Mouse (Mus musculus): ENCODE measurements around the gene Sord. TPM values are rescaled to one million over a fixed set of nuclear protein-coding genes. Genes with fewer than 3 reads are reported as not detected.

Sord gene
- polyA plus RNA-seq, 1 experiment, result 30.5 TPM

DNA sequence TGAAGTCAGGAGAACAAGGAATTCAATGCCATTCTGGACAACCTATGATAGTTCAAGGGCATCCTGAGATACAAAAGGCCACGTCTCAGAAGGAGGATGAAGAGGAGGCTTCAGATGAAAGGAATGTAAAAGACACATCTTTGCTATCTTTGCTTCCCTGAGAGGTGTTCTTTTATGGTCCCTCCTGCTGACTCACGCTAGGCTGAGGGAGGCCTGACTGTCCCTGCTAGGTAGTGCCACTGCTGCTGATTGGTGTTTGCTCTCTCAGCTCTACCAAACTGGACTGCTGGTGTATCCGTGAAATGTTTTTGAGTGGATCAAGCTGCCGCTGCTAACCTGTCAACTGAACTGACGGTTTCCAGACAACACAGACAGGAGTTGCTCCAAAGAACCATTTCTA is 12.8 kb upstream of the Sord start:
- Histone ChIP-seq H3K4me3 (ENCODE audit: low read depth, low read length) (no peak overlapping the region), H3K9ac (ENCODE audit: low read depth, poor library complexity, severe bottlenecking) (no peak overlapping the region), H3K36me3 (ENCODE audit: control insufficient read depth, insufficient read depth, low read length, poor library complexity, severe bottlenecking) (no peaks in the 10 kb centered on the region), H3K4me1 (ENCODE audit: control insufficient read depth, insufficient read depth, low read length) (no peaks in the 10 kb centered on the region), H3K9me3 (replicated peaks; ENCODE audit: control insufficient read depth, insufficient read depth, low read length, poor library complexity, severe bottlenecking) (peaks cover 7% of the 10 kb centered on the region; the same call in 1 of the 2 replicates), H3K27me3 (ENCODE audit: control insufficient read depth, insufficient read depth, low read length, poor library complexity, severe bottlenecking) (no peaks in the 10 kb centered on the region), H3K27ac (ENCODE audit: insufficient read depth, low read length) (no peak overlapping the region)
- TF ChIP-seq EP300 (IDR thresholded peaks at IDR 0.05; ENCODE audit: insufficient read depth, low read depth, low read length), result no peak
- no peak for TF ChIP-seq POLR2A (IDR thresholded peaks at IDR 0.05; ENCODE audit: insufficient read depth, low read length)
- no peak for TF ChIP-seq CTCF (IDR thresholded peaks at IDR 0.05; ENCODE audit: low read depth, low read length)

DNA sequence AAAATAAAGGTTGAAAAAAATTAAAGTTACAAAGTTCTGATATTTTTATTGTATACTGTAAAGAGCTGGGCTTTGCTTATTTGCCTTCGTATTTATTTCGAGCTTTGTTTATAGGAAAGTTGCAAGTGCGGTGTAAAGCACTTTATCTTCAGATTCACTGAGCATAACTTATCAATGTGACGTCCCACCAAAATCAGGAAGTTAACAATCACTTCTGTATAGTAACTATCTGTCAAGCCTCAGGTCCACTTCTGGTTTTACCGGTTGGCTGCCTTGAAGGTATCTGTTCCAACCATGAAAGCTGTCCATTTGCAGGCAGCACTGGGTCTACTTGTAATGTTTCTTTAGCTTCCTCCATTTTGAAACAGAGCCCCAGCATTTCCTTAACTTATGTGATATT is 12.3 kb upstream of the Sord start:
- peaks cover 3% of the 10 kb centered on the region; the same call in 1 of the 2 replicates for H3K9me3 ChIP-seq (replicated peaks; ENCODE audit: control insufficient read depth, insufficient read depth, low read length, poor library complexity, severe bottlenecking)
- no peaks in the 10 kb centered on the region for H3K27me3 ChIP-seq (ENCODE audit: control insufficient read depth, insufficient read depth, low read length, poor library complexity, severe bottlenecking)
- H3K36me3 ChIP-seq (ENCODE audit: control insufficient read depth, insufficient read depth, low read length, poor library complexity, severe bottlenecking), result no peaks in the 10 kb centered on the region
- no peak overlapping the region for H3K27ac ChIP-seq (ENCODE audit: insufficient read depth, low read length)
- no peak overlapping the region for H3K9ac ChIP-seq (ENCODE audit: low read depth, poor library complexity, severe bottlenecking)
- H3K4me1 ChIP-seq (ENCODE audit: control insufficient read depth, insufficient read depth, low read length), result no peaks in the 10 kb centered on the region
- no peak overlapping the region for H3K4me3 ChIP-seq (ENCODE audit: low read depth, low read length)
- TF ChIP-seq CTCF (IDR thresholded peaks at IDR 0.05; ENCODE audit: low read depth, low read length), result no peak
- TF ChIP-seq POLR2A (IDR thresholded peaks at IDR 0.05; ENCODE audit: insufficient read depth, low read length), result no peak
- TF ChIP-seq EP300 (IDR thresholded peaks at IDR 0.05; ENCODE audit: insufficient read depth, low read depth, low read length), result no peak

DNA sequence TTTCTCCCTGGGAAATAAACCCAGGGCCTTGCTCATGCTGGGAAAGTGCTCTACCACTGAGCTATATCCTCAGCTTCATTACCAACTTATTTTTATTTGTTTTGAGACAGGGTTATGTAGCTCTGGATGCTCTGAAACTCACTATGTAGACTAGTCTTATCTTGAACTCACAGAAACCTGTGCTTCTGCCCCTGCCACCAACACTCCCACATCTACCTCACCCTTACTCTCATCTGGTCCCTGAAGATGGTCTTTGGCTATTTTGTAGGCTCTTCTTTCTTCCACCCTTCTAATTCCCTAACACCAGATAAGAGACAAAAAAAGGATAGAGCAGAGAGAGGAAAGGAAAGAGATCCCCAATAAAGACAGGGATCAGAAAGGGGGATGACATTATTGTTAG is 10.9 kb upstream of the Sord start:
- TF ChIP-seq CTCF (IDR thresholded peaks at IDR 0.05; ENCODE audit: low read depth, low read length), result no peak
- no peak for TF ChIP-seq EP300 (IDR thresholded peaks at IDR 0.05; ENCODE audit: insufficient read depth, low read depth, low read length)
- no peak for TF ChIP-seq POLR2A (IDR thresholded peaks at IDR 0.05; ENCODE audit: insufficient read depth, low read length)
- Histone ChIP-seq H3K4me1 (ENCODE audit: control insufficient read depth, insufficient read depth, low read length) (no peaks in the 10 kb centered on the region), H3K27ac (ENCODE audit: insufficient read depth, low read length) (no peak overlapping the region)

DNA sequence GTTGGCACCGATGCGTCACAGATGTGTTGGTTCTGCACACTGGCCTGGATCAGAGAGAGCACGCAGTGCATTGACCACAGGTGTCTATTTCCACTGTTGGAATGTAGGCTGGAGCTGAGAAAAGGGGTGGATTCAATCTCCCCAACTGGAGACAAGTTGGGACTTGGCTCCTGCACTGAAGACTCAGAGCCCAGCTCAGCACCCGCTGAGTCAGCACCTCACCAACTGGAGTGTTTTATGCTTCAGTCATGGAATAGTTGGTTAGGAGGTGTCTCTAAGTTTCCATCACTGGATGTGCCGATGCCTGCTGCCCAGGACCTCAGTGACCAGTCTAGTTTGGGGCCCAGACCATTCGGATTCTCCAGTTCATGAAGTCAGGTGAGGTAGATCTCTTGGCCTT is 4.2 kb upstream of the Sord start:
- H3K9ac ChIP-seq (ENCODE audit: low read depth, poor library complexity, severe bottlenecking), result no peak overlapping the region
- no peaks in the 10 kb centered on the region for H3K36me3 ChIP-seq (ENCODE audit: control insufficient read depth, insufficient read depth, low read length, poor library complexity, severe bottlenecking)

More for the DNA sequence above, 10.9 kb upstream of the Sord start:
- Histone ChIP-seq H3K9me3 (replicated peaks; ENCODE audit: control insufficient read depth, insufficient read depth, low read length, poor library complexity, severe bottlenecking) (no peaks in the 10 kb centered on the region), H3K4me3 (ENCODE audit: low read depth, low read length) (no peak overlapping the region), H3K9ac (ENCODE audit: low read depth, poor library complexity, severe bottlenecking) (no peak overlapping the region), H3K36me3 (ENCODE audit: control insufficient read depth, insufficient read depth, low read length, poor library complexity, severe bottlenecking) (no peaks in the 10 kb centered on the region), H3K27me3 (ENCODE audit: control insufficient read depth, insufficient read depth, low read length, poor library complexity, severe bottlenecking) (no peaks in the 10 kb centered on the region)

DNA sequence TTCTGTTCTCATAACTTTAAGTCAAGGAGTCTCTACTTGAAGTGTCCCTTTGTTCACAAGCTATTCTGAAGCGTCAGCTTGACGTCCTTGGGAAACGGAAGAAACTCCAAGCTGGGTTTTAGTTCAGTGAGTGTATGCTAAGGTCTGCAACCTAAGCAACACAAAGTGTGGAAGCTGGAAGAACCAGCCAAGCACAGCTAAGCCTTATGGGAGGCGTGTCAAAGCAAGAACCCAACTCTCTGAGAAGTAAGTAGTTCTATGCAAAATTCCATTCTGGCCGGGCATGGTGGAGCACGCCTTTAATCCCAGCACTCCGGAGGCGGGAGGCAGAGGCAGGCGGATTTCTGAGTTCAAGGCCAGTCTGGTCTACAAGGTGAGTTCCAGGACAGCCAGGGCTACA is 2.9 kb upstream of the Sord start:
- no peaks in the 10 kb centered on the region for H3K36me3 ChIP-seq (ENCODE audit: control insufficient read depth, insufficient read depth, low read length, poor library complexity, severe bottlenecking)
- H3K4me1 ChIP-seq (ENCODE audit: control insufficient read depth, insufficient read depth, low read length), result no peaks in the 10 kb centered on the region
- H3K4me3 ChIP-seq (ENCODE audit: low read depth, low read length), result no peak overlapping the region
- TF ChIP-seq POLR2A (IDR thresholded peaks at IDR 0.05; ENCODE audit: insufficient read depth, low read length), result no peak
- no peak for TF ChIP-seq CTCF (IDR thresholded peaks at IDR 0.05; ENCODE audit: low read depth, low read length)
- TF ChIP-seq EP300 (IDR thresholded peaks at IDR 0.05; ENCODE audit: insufficient read depth, low read depth, low read length), result no peak
- H3K27me3 ChIP-seq (ENCODE audit: control insufficient read depth, insufficient read depth, low read length, poor library complexity, severe bottlenecking), result no peaks in the 10 kb centered on the region; the same call in 1 of the 2 replicates
- no peak overlapping the region for H3K9ac ChIP-seq (ENCODE audit: low read depth, poor library complexity, severe bottlenecking)
- H3K27ac ChIP-seq (ENCODE audit: insufficient read depth, low read length), result no peak overlapping the region
- no peaks in the 10 kb centered on the region for H3K9me3 ChIP-seq (replicated peaks; ENCODE audit: control insufficient read depth, insufficient read depth, low read length, poor library complexity, severe bottlenecking)

More for the DNA sequence above, 4.2 kb upstream of the Sord start:
- Histone ChIP-seq H3K4me1 (ENCODE audit: control insufficient read depth, insufficient read depth, low read length) (no peaks in the 10 kb centered on the region), H3K4me3 (ENCODE audit: low read depth, low read length) (no peak overlapping the region), H3K27me3 (ENCODE audit: control insufficient read depth, insufficient read depth, low read length, poor library complexity, severe bottlenecking) (no peaks in the 10 kb centered on the region), H3K27ac (ENCODE audit: insufficient read depth, low read length) (no peak overlapping the region), H3K9me3 (replicated peaks; ENCODE audit: control insufficient read depth, insufficient read depth, low read length, poor library complexity, severe bottlenecking) (no peaks in the 10 kb centered on the region)
- no peak for TF ChIP-seq CTCF (IDR thresholded peaks at IDR 0.05; ENCODE audit: low read depth, low read length)
- no peak for TF ChIP-seq POLR2A (IDR thresholded peaks at IDR 0.05; ENCODE audit: insufficient read depth, low read length)
- TF ChIP-seq EP300 (IDR thresholded peaks at IDR 0.05; ENCODE audit: insufficient read depth, low read depth, low read length), result no peak

DNA sequence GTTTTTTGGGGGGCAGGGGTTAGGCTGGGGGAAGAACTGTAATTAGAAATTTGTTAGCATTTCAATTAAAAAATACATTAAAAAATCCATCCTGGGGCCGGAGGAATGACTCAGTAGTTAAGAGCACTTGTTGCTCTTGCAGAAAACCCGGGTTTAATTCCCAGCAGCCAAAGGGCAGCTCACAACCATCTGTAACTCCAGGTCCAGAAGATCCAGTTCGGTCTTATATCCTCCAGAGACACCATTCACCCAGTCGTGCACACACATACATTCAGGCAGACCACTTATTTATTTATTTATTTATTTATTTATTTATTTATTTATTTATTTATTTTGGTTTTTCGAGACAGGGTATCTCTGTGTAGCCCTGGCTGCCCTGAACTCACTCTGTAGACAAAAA is 1.2 kb upstream of the Sord start:
- Histone ChIP-seq H3K9ac (ENCODE audit: low read depth, poor library complexity, severe bottlenecking) (0 out of 2 replicates have a peak overlapping the region, but pooled peaks have one; percentile 12), H3K4me1 (ENCODE audit: control insufficient read depth, insufficient read depth, low read length) (no peaks in the 10 kb centered on the region), H3K36me3 (ENCODE audit: control insufficient read depth, insufficient read depth, low read length, poor library complexity, severe bottlenecking) (no peaks in the 10 kb centered on the region), H3K27ac (ENCODE audit: insufficient read depth, low read length) (no peak overlapping the region), H3K9me3 (replicated peaks; ENCODE audit: control insufficient read depth, insufficient read depth, low read length, poor library complexity, severe bottlenecking) (no peaks in the 10 kb centered on the region), H3K27me3 (ENCODE audit: control insufficient read depth, insufficient read depth, low read length, poor library complexity, severe bottlenecking) (no peaks in the 10 kb centered on the region; the same call in 1 of the 2 replicates), H3K4me3 (ENCODE audit: low read depth, low read length) (no peak overlapping the region)
- TF ChIP-seq POLR2A (IDR thresholded peaks at IDR 0.05; ENCODE audit: insufficient read depth, low read length), result no peak
- TF ChIP-seq CTCF (IDR thresholded peaks at IDR 0.05; ENCODE audit: low read depth, low read length), result no peak
- TF ChIP-seq EP300 (IDR thresholded peaks at IDR 0.05; ENCODE audit: insufficient read depth, low read depth, low read length), result no peak

Measured in ES-Bruce4 (cell line).